Mouse (Mus musculus): Measurements from ENCODE around the gene Msx1. TPM values are rescaled to one million over a fixed set of nuclear protein-coding genes. Genes with fewer than 3 reads are reported as not detected.

Msx1 gene
- polyA plus RNA-seq, 1 experiment from 2014 or later: 23.2 TPM

- ATAC-seq: no peak
- Histone ChIP-seq H3K27ac (no peak overlapping the region), H3K27me3 (peaks cover 97% of the 10 kb centered on the region), H3K4me1 (replicated peaks) (peaks cover 59% of the 10 kb centered on the region), H3K9ac (replicated peaks) (no peak overlapping the region), H3K4me3 (replicated peaks) (no peak overlapping the region), H3K9me3 (no peaks in the 10 kb centered on the region; the same call in 1 of the 2 replicates), H3K36me3 (no peaks in the 10 kb centered on the region), H3K4me2 (replicated peaks) (no peak overlapping the region)
- WGBS: 5% methylated on average over 7 of the region's 7 CpGs
Measured at GRCm38 (mm10) chr5:37825111-37825600, 773 bp upstream of the Msx1 start.

- peaks cover 58% of the 10 kb centered on the region for H3K4me1 ChIP-seq (replicated peaks)
- peak overlapping the region; percentile 45 for H3K9ac ChIP-seq (replicated peaks)
- H3K4me2 ChIP-seq (replicated peaks): peak overlapping the region; percentile 72
- H3K36me3 ChIP-seq: no peaks in the 10 kb centered on the region
- ATAC-seq: peak; percentile 57
- no peak overlapping the region for H3K27ac ChIP-seq
- no peaks in the 10 kb centered on the region for H3K9me3 ChIP-seq
- H3K27me3 ChIP-seq: peaks cover 97% of the 10 kb centered on the region
- WGBS: under 1% methylated on average over 58 of the region's 58 CpGs
- peak overlapping the region; percentile 44 for H3K4me3 ChIP-seq (replicated peaks)
Measured at GRCm38 (mm10) chr5:37823721-37824460, 492 bp downstream of the Msx1 start.

- Histone ChIP-seq H3K9me3 (no peaks in the 10 kb centered on the region), H3K27me3 (peaks cover 97% of the 10 kb centered on the region), H3K9ac (replicated peaks) (peak overlapping the region; percentile 45), H3K36me3 (no peaks in the 10 kb centered on the region), H3K27ac (no peak overlapping the region), H3K4me3 (replicated peaks) (peak overlapping the region; percentile 44), H3K4me1 (replicated peaks) (peaks cover 50% of the 10 kb centered on the region), H3K4me2 (replicated peaks) (peak overlapping the region; percentile 72)
- ATAC-seq: no peak
- WGBS: under 1% methylated on average over 42 of the region's 42 CpGs
Measured at GRCm38 (mm10) chr5:37822791-37823720, 1.3 kb downstream of the Msx1 start.

- WGBS: 6% methylated on average over 11 of the region's 11 CpGs
- peak overlapping the region; percentile 72 for H3K4me2 ChIP-seq (replicated peaks)
- no peak overlapping the region for H3K27ac ChIP-seq
- H3K27me3 ChIP-seq: peaks cover 97% of the 10 kb centered on the region
- no peaks in the 10 kb centered on the region for H3K9me3 ChIP-seq
- H3K36me3 ChIP-seq: no peaks in the 10 kb centered on the region
- peaks cover 46% of the 10 kb centered on the region for H3K4me1 ChIP-seq (replicated peaks)
- H3K9ac ChIP-seq (replicated peaks): no peak overlapping the region
- ATAC-seq: no peak
- peak overlapping the region; percentile 44 for H3K4me3 ChIP-seq (replicated peaks)
Measured at GRCm38 (mm10) chr5:37822116-37822707, 2.2 kb downstream of the Msx1 start.

GRCm38 (mm10) chr5:37821111-37821601 is 3.2 kb downstream of the Msx1 start:
- peaks cover 98% of the 10 kb centered on the region for H3K27me3 ChIP-seq
- H3K27ac ChIP-seq: no peak overlapping the region
- ATAC-seq: no peak
- WGBS: under 1% methylated on average over 23 of the region's 27 CpGs
- no peaks in the 10 kb centered on the region for H3K36me3 ChIP-seq
- H3K4me2 ChIP-seq (replicated peaks): peak overlapping the region; percentile 72
- peaks cover 40% of the 10 kb centered on the region for H3K4me1 ChIP-seq (replicated peaks)
- no peak overlapping the region for H3K9ac ChIP-seq (replicated peaks)
- H3K9me3 ChIP-seq: no peaks in the 10 kb centered on the region
- peak overlapping the region; percentile 44 for H3K4me3 ChIP-seq (replicated peaks)

- Histone ChIP-seq H3K4me1 (replicated peaks) (peaks cover 36% of the 10 kb centered on the region), H3K27ac (no peak overlapping the region), H3K27me3 (peaks cover 98% of the 10 kb centered on the region), H3K4me2 (replicated peaks) (peak overlapping the region; percentile 72; the same call in 1 of the 2 replicates), H3K9ac (replicated peaks) (no peak overlapping the region), H3K4me3 (replicated peaks) (no peak overlapping the region; the same call in 1 of the 2 replicates), H3K36me3 (no peaks in the 10 kb centered on the region), H3K9me3 (no peaks in the 10 kb centered on the region)
- WGBS: 17% methylated on average over 8 of the region's 8 CpGs
- no peak for ATAC-seq
Measured at GRCm38 (mm10) chr5:37820689-37821088, 3.7 kb downstream of the Msx1 start.

- Histone ChIP-seq H3K27ac (no peak overlapping the region), H3K4me3 (replicated peaks) (no peak overlapping the region), H3K27me3 (peaks cover 98% of the 10 kb centered on the region), H3K9ac (replicated peaks) (no peak overlapping the region), H3K9me3 (no peaks in the 10 kb centered on the region), H3K4me2 (replicated peaks) (no peak overlapping the region), H3K36me3 (no peaks in the 10 kb centered on the region), H3K4me1 (replicated peaks) (peaks cover 36% of the 10 kb centered on the region)
- ATAC-seq: no peak
- WGBS: 9% methylated on average over 3 of the region's 3 CpGs
Measured at GRCm38 (mm10) chr5:37819971-37820370, 4.4 kb downstream of the Msx1 start.

- Histone ChIP-seq H3K9ac (replicated peaks) (no peak overlapping the region), H3K9me3 (no peaks in the 10 kb centered on the region), H3K27ac (no peak overlapping the region), H3K4me1 (replicated peaks) (peaks cover 33% of the 10 kb centered on the region), H3K36me3 (no peaks in the 10 kb centered on the region), H3K4me3 (replicated peaks) (no peak overlapping the region), H3K4me2 (replicated peaks) (no peak overlapping the region), H3K27me3 (peaks cover 98% of the 10 kb centered on the region)
- WGBS: 16% methylated on average over 5 of the region's 5 CpGs
- no peak for ATAC-seq
Measured at GRCm38 (mm10) chr5:37819541-37819940, 4.8 kb downstream of the Msx1 start.

- Histone ChIP-seq H3K9me3 (no peaks in the 10 kb centered on the region), H3K4me1 (replicated peaks) (peaks cover 25% of the 10 kb centered on the region), H3K27ac (no peak overlapping the region), H3K4me2 (replicated peaks) (no peak overlapping the region; the same call in 1 of the 2 replicates), H3K9ac (replicated peaks) (no peak overlapping the region), H3K4me3 (replicated peaks) (no peak overlapping the region), H3K27me3 (peaks cover 97% of the 10 kb centered on the region), H3K36me3 (no peaks in the 10 kb centered on the region)
- ATAC-seq: no peak
- 4% methylated on average over 25 of the region's 25 CpGs for WGBS
Measured at GRCm38 (mm10) chr5:37818533-37819215, 5.7 kb downstream of the Msx1 start.

GRCm38 (mm10) chr5:37817658-37818532 is 6.5 kb downstream of the Msx1 start:
- no peak overlapping the region for H3K9ac ChIP-seq (replicated peaks)
- H3K36me3 ChIP-seq: no peaks in the 10 kb centered on the region
- no peak for ATAC-seq
- no peaks in the 10 kb centered on the region for H3K9me3 ChIP-seq
- WGBS: 2% methylated on average over 34 of the region's 34 CpGs
- H3K27me3 ChIP-seq: peaks cover 97% of the 10 kb centered on the region
- H3K27ac ChIP-seq: no peak overlapping the region
- no peak overlapping the region for H3K4me3 ChIP-seq (replicated peaks)
- H3K4me1 ChIP-seq (replicated peaks): peaks cover 17% of the 10 kb centered on the region
- no peak overlapping the region; the same call in 1 of the 2 replicates for H3K4me2 ChIP-seq (replicated peaks)
